Mouse (Mus musculus): ENCODE results near the gene Gm10563. TPM values are rescaled to one million over a fixed set of nuclear protein-coding genes. Genes with fewer than 3 reads are reported as not detected.
"Not testable (repeated sequence)": the region's sequence is repeated elsewhere in the genome, so short reads cannot be mapped to it uniquely, and the experiment has no call there.

Gm10563 gene
- polyA plus RNA-seq (2014; fragmentation: Nextera tagmentation; extraction: Ambion mirVana) = not detected in 2 replicates

GRCm38 (mm10) chr4:155645308-155645707 lies at the start of gene Gm10563:
Gene Gm10563 (minus strand): TSS chr4:155645408.
- H3K4me2 ChIP-seq (replicated peaks; ENCODE audit: low read depth, low read length); H3K27me3 ChIP-seq (ENCODE audit: control insufficient read depth, insufficient read depth, low read length); H3K4me3 ChIP-seq (ENCODE audit: low read length); ATAC-seq (ENCODE audit: low FRiP score, low TSS enrichment); H3K27ac ChIP-seq (ENCODE audit: low read depth, low read length); H3K9ac ChIP-seq (ENCODE audit: low read depth, low read length); H3K9me3 ChIP-seq (ENCODE audit: control insufficient read depth, low read length); H3K4me1 ChIP-seq (ENCODE audit: control insufficient read depth, insufficient read depth, low read length): not testable (repeated sequence)
- peaks cover 78% of the 10 kb centered on the region for H3K36me3 ChIP-seq (ENCODE audit: control insufficient read depth, insufficient read depth, low read length)
- WGBS = 96% methylated on average over 2 of the region's 2 CpGs

DNA sequence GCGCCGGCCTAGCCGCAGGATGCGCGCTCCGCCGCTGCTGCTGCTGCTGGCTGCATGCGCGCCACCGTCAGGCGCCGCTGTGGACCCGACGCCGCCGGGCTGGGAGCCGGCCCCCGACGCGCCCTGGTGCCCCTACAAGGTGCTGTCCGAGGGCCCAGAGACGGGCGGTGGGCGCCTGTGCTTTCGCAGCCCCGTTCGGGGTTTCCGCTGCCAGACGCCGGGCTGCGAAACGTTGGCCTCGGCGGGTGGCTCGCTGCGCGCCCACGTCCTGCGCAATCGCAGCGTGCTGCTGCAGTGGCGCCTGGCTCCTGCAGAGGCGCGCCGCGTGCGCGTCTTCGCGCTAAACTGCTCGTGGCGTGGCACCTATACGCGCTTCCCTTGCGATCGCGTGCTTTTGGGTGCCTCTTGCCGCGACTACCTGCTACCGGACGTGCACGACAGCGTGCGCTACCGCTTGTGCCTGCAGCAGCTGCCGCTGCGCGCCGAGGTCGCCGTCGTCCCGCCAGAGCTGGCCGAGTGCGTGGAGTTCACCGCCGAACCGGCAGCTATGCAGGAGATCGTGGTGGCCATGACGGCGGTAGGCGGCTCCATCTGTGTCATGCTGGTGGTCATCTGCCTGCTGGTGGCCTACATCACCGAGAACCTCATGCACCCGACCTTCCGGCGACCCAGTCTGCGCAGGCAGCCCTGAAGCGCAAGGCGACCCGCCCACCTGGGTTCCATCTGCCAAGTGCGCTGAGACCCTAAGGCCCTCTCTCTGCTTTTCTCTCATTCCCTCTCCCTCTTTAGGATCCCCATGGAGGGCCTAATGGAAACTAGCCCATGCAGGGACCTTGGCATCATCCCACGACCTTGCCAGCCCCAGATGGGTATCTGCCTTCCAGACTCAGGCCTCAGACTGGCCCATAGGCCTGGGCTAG lies 49.5 kb upstream of the Gm10563 start:
- peak overlapping the region; percentile 96 for H3K4me2 ChIP-seq (replicated peaks; ENCODE audit: low read depth, low read length)
- H3K4me1 ChIP-seq (ENCODE audit: control insufficient read depth, insufficient read depth, low read length) = peaks cover 11% of the 10 kb centered on the region; the same call in 1 of the 2 replicates
- WGBS = 1% methylated on average over 82 of the region's 92 CpGs
- H3K36me3 ChIP-seq (ENCODE audit: control insufficient read depth, insufficient read depth, low read length) = no peaks in the 10 kb centered on the region
- ATAC-seq (ENCODE audit: low FRiP score, low TSS enrichment) = peak; percentile 65
- peak overlapping the region; percentile 72 for H3K4me3 ChIP-seq (ENCODE audit: low read length)
- H3K27ac ChIP-seq (ENCODE audit: low read depth, low read length) = no peak overlapping the region; the same call in 1 of the 2 replicates
- no peaks in the 10 kb centered on the region for H3K27me3 ChIP-seq (ENCODE audit: control insufficient read depth, insufficient read depth, low read length)
- H3K9me3 ChIP-seq (ENCODE audit: control insufficient read depth, low read length) = no peaks in the 10 kb centered on the region
- H3K9ac ChIP-seq (ENCODE audit: low read depth, low read length) = peak overlapping the region; percentile 78

DNA sequence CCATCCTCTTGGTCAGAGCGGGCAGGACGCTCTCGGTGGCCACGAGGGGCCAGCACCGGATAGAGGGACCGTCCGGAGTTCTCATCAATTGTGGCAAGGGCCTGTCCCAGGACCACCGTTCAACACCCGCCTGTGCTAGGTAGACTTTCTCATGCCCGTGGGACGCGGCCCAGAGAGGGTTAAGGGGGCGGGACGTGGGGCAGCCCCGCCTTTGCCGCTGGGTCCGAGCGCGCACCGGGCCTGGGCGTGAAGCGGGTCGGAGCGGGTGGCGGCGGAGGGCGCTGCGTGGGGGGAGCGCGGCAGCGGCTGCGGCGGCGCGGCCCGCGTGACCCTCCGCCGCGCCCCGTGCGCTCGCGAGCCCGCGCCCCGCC lies 48.9 kb upstream of the Gm10563 start, which contains the start of gene Fndc10:
TSS of gene Fndc10 (plus strand) at position 232 of the 371 bp plus-strand sequence.
- under 1% methylated on average over 25 of the region's 47 CpGs for WGBS
- ATAC-seq (ENCODE audit: low FRiP score, low TSS enrichment) = peak; percentile 87
- Histone ChIP-seq H3K27ac (ENCODE audit: low read depth, low read length) (no peak within 1 kb of the TSS; the same call in 1 of the 2 replicates), H3K4me3 (ENCODE audit: low read length) (peak within 1 kb of the TSS; percentile 72), H3K9me3 (ENCODE audit: control insufficient read depth, low read length) (no peaks in the 10 kb centered on the region), H3K9ac (ENCODE audit: low read depth, low read length) (peak within 1 kb of the TSS; percentile 78), H3K4me1 (ENCODE audit: control insufficient read depth, insufficient read depth, low read length) (peaks cover 11% of the 10 kb centered on the region; the same call in 1 of the 2 replicates), H3K4me2 (replicated peaks; ENCODE audit: low read depth, low read length) (peak within 1 kb of the TSS; percentile 96), H3K27me3 (ENCODE audit: control insufficient read depth, insufficient read depth, low read length) (no peaks in the 10 kb centered on the region), H3K36me3 (ENCODE audit: control insufficient read depth, insufficient read depth, low read length) (no peaks in the 10 kb centered on the region)

DNA sequence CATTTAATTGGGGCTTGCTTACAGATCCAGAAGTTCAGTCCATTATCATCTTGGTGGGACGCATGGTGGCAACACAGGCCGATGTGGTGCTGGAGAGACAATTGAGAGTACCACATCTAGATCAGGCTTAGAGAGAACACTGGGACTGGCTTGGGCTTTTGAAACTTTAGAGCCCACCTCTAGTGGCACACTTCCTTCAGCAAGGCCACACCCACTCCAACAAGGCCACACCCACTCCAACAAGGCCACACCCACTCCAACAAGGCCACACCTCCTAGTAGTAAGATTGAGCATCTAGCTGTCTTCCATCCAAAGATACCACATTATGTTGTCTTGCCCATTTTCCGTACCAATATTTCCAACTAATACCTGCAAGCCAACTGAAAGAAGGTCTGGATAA lies 47.2 kb upstream of the Gm10563 start:
- H3K4me1 ChIP-seq (ENCODE audit: control insufficient read depth, insufficient read depth, low read length) = peaks cover 11% of the 10 kb centered on the region; the same call in 1 of the 2 replicates
- no peak overlapping the region for H3K4me2 ChIP-seq (replicated peaks; ENCODE audit: low read depth, low read length)

GRCm38 (mm10) chr4:155690571-155691375 lies 45.6 kb upstream of the Gm10563 start:
- Histone ChIP-seq H3K4me1 (ENCODE audit: control insufficient read depth, insufficient read depth, low read length) (peaks cover 7% of the 10 kb centered on the region; the same call in 1 of the 2 replicates), H3K4me3 (ENCODE audit: low read length) (no peak overlapping the region), H3K9me3 (ENCODE audit: control insufficient read depth, low read length) (no peaks in the 10 kb centered on the region), H3K36me3 (ENCODE audit: control insufficient read depth, insufficient read depth, low read length) (no peaks in the 10 kb centered on the region), H3K9ac (ENCODE audit: low read depth, low read length) (no peak overlapping the region), H3K27me3 (ENCODE audit: control insufficient read depth, insufficient read depth, low read length) (no peaks in the 10 kb centered on the region), H3K27ac (ENCODE audit: low read depth, low read length) (no peak overlapping the region), H3K4me2 (replicated peaks; ENCODE audit: low read depth, low read length) (no peak overlapping the region)
- 80% methylated on average over 12 of the region's 12 CpGs for WGBS
- no peak for ATAC-seq (ENCODE audit: low FRiP score, low TSS enrichment)

More for the DNA sequence above, 47.2 kb upstream of the Gm10563 start:
- Histone ChIP-seq H3K36me3 (ENCODE audit: control insufficient read depth, insufficient read depth, low read length) (no peaks in the 10 kb centered on the region), H3K27me3 (ENCODE audit: control insufficient read depth, insufficient read depth, low read length) (no peaks in the 10 kb centered on the region), H3K4me3 (ENCODE audit: low read length) (no peak overlapping the region), H3K27ac (ENCODE audit: low read depth, low read length) (no peak overlapping the region), H3K9ac (ENCODE audit: low read depth, low read length) (no peak overlapping the region), H3K9me3 (ENCODE audit: control insufficient read depth, low read length) (no peaks in the 10 kb centered on the region)
- WGBS = 95% methylated on average over 3 of the region's 3 CpGs
- ATAC-seq (ENCODE audit: low FRiP score, low TSS enrichment) = no peak

GRCm38 (mm10) chr4:155687764-155688163 lies 42.6 kb upstream of the Gm10563 start:
- not testable (repeated sequence) for H3K9ac ChIP-seq (ENCODE audit: low read depth, low read length); H3K4me1 ChIP-seq (ENCODE audit: control insufficient read depth, insufficient read depth, low read length); H3K9me3 ChIP-seq (ENCODE audit: control insufficient read depth, low read length); H3K4me2 ChIP-seq (replicated peaks; ENCODE audit: low read depth, low read length); H3K36me3 ChIP-seq (ENCODE audit: control insufficient read depth, insufficient read depth, low read length); H3K27me3 ChIP-seq (ENCODE audit: control insufficient read depth, insufficient read depth, low read length); ATAC-seq (ENCODE audit: low FRiP score, low TSS enrichment); H3K27ac ChIP-seq (ENCODE audit: low read depth, low read length); H3K4me3 ChIP-seq (ENCODE audit: low read length)
- 82% methylated on average over 4 of the region's 4 CpGs for WGBS

DNA sequence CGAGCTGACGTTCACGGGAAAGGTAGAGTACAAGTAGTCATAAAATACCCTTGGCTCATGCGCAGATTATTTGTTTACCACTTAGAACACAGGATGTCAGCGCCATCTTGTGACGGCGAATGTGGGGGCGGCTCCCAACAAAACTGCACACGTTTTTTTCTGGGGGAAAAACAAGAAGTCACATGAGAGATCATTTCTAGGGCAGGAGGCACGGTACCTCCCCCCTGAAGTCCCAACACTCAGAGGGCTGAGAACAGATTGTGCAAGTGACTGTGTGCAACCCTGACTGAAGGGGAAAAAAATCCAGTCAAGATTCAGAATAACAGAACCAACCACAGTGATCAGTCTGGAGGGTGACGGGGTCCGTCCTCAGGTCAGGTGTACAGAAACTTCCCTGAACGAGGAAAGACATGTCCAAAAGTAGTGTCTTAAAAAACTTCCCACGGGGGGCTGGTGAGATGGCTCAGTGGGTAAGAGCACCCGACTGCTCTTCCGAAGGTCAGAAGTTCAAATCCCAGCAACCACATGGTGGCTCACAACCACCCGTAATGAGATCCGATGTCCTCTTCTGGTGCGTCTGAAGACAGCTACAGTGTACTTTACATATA lies 38.6 kb upstream of the Gm10563 start:
- not testable (repeated sequence) for ATAC-seq (ENCODE audit: low FRiP score, low TSS enrichment); H3K36me3 ChIP-seq (ENCODE audit: control insufficient read depth, insufficient read depth, low read length); H3K4me3 ChIP-seq (ENCODE audit: low read length); H3K27me3 ChIP-seq (ENCODE audit: control insufficient read depth, insufficient read depth, low read length); H3K9ac ChIP-seq (ENCODE audit: low read depth, low read length); H3K4me2 ChIP-seq (replicated peaks; ENCODE audit: low read depth, low read length); H3K4me1 ChIP-seq (ENCODE audit: control insufficient read depth, insufficient read depth, low read length); H3K9me3 ChIP-seq (ENCODE audit: control insufficient read depth, low read length); H3K27ac ChIP-seq (ENCODE audit: low read depth, low read length)
- 89% methylated on average over 15 of the region's 19 CpGs for WGBS

DNA sequence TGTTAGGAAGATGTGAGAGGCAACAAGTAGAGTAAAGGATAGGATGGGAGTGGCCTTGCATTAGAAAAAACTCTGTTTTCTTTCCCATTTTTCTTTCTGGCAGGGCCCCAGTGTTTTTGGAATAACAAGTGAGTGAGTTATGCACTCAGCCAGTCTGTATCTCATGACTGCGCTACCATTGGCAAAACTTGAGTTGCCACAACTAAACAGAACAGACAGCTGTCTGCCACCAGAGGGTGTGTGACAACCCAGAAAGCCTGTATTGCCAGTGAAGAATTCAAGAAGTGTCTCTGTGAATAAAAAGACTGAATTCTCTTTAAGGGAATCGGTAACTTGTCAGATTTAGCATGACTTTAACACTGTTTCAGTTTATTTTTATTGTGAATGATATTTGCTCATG lies 30.8 kb upstream of the Gm10563 start:
- H3K36me3 ChIP-seq (ENCODE audit: control insufficient read depth, insufficient read depth, low read length) = no peaks in the 10 kb centered on the region
- H3K9me3 ChIP-seq (ENCODE audit: control insufficient read depth, low read length) = no peaks in the 10 kb centered on the region
- no peak overlapping the region; the same call in 1 of the 2 replicates for H3K9ac ChIP-seq (ENCODE audit: low read depth, low read length)
- 81% methylated on average over 2 of the region's 2 CpGs for WGBS
- H3K4me3 ChIP-seq (ENCODE audit: low read length) = no peak overlapping the region
- H3K4me2 ChIP-seq (replicated peaks; ENCODE audit: low read depth, low read length) = no peak overlapping the region
- H3K27ac ChIP-seq (ENCODE audit: low read depth, low read length) = no peak overlapping the region
- no peaks in the 10 kb centered on the region for H3K4me1 ChIP-seq (ENCODE audit: control insufficient read depth, insufficient read depth, low read length)
- ATAC-seq (ENCODE audit: low FRiP score, low TSS enrichment) = no peak
- H3K27me3 ChIP-seq (ENCODE audit: control insufficient read depth, insufficient read depth, low read length) = 0 out of 2 replicates have a peak, but pooled peaks cover 3% of the 10 kb centered on the region
